Mouse (Mus musculus): ENCODE data around the gene Kpna1.

DNA sequence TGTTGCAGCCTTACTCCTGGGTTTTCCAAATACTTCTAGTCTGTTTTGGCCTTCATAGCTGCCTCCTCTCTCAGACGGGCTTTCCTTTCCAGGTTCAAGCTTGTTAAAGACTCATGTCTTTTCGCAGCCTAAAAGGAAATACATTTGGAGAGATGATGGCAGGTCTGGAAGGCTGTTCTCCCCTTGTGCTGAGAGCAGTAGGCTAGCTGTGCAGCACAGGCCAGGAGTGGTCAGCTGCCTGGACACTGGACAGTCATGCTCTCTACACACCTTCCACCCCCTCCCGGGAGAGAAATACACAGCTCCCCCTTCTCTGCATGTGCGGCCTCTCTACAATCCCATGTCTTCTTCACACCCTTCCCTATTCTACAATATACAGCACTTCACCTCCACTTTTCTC is 65.4 kb downstream of the Kpna1 start:
- TF ChIP-seq CTCF (IDR thresholded peaks at IDR 0.05; ENCODE audit: low read depth, low read length) (no peak), POLR2A (IDR thresholded peaks at IDR 0.05; ENCODE audit: borderline replicate concordance, low read depth, low read length) (no peak)

Measured in bone marrow macrophage, adult 2 months (primary cell).